Mouse (Mus musculus): ENCODE measurements around the gene 4930402H24Rik. TPM values are rescaled to one million over a fixed set of nuclear protein-coding genes. Genes with fewer than 3 reads are reported as not detected.

4930402H24Rik gene
- total and polyA plus RNA-seq, 3 experiments = 6.1 to 6.2 TPM; not detected in 1

GRCm38 (mm10) chr2:130897856-130898255 lies 8.3 kb downstream of the 4930402H24Rik start:
- H3K9ac ChIP-seq (ENCODE audit: control insufficient read depth, low read depth, low read length, poor library complexity, severe bottlenecking) = no peak overlapping the region
- no peaks in the 10 kb centered on the region for H3K9me3 ChIP-seq (replicated peaks; ENCODE audit: insufficient read depth, low read length)
- H3K36me3 ChIP-seq (ENCODE audit: control insufficient read depth in 1 of 2, insufficient read depth in 2 of 2, low read length in 2 of 2) = no peaks in the 10 kb centered on the region
- H3K27me3 ChIP-seq (ENCODE audit: control insufficient read depth in 1 of 2, insufficient read depth in 2 of 2, low read length in 2 of 2) = no peaks in the 10 kb centered on the region
- TF ChIP-seq TBP (IDR thresholded peaks at IDR 0.05; ENCODE audit: low read depth, low read length) = no peak
- no peak for TF ChIP-seq E2F4 (IDR thresholded peaks at IDR 0.05; ENCODE audit: borderline replicate concordance, low read depth, low read length)
- no peak for TF ChIP-seq MXI1 (IDR thresholded peaks at IDR 0.05; ENCODE audit: low read depth, low read length)
- no peak for TF ChIP-seq ELF1 (IDR thresholded peaks at IDR 0.05; ENCODE audit: low read depth, low read length)
- no peak for TF ChIP-seq RCOR1 (IDR thresholded peaks at IDR 0.05; ENCODE audit: low read depth, low read length)
- no peak for TF ChIP-seq TCF12 (IDR thresholded peaks at IDR 0.05; ENCODE audit: low read depth, low read length)
- TF ChIP-seq NELFE (IDR thresholded peaks at IDR 0.05; ENCODE audit: low read depth, low read length) = no peak
- TF ChIP-seq HCFC1 (IDR thresholded peaks at IDR 0.05; ENCODE audit: low read depth, low read length) = no peak
- no peak for TF ChIP-seq RAD21 (IDR thresholded peaks at IDR 0.05; ENCODE audit: low read depth, low read length)
- TF ChIP-seq POLR2AphosphoS5 (IDR thresholded peaks at IDR 0.05; ENCODE audit: borderline replicate concordance, low read depth, low read length) = no peak
- no peak for TF ChIP-seq MAFK (IDR thresholded peaks at IDR 0.05; ENCODE audit: borderline replicate concordance, low read depth, low read length)
- no peak for TF ChIP-seq EP300 (IDR thresholded peaks at IDR 0.05; ENCODE audit: low read depth in 1 of 2, low read length in 2 of 2)
- TF ChIP-seq SIN3A (IDR thresholded peaks at IDR 0.05; ENCODE audit: low read length) = no peak
- TF ChIP-seq ETS1 (IDR thresholded peaks at IDR 0.05; ENCODE audit: low read depth, low read length) = no peak
- no peak for TF ChIP-seq NRF1 (IDR thresholded peaks at IDR 0.05; ENCODE audit: insufficient read depth, low read depth, low read length, poor library complexity, severe bottlenecking)
- TF ChIP-seq MYC (IDR thresholded peaks at IDR 0.05; ENCODE audit: low read depth, low read length) = no peak
- TF ChIP-seq USF1 (IDR thresholded peaks at IDR 0.05; ENCODE audit: low read depth, low read length) = no peak
- DNase-seq (ENCODE audit: low read depth, low spot score) = no peak
- no peaks in the 10 kb centered on the region for H3K4me1 ChIP-seq (ENCODE audit: control insufficient read depth in 1 of 2, insufficient read depth in 2 of 2, low read length in 2 of 2)
- no peak overlapping the region for H3K27ac ChIP-seq (ENCODE audit: control insufficient read depth, low read depth, low read length)
- H3K79me2 ChIP-seq (ENCODE audit: control insufficient read depth, insufficient read depth, low read length, poor library complexity) = no peaks in the 10 kb centered on the region
- no peak overlapping the region for H3K4me3 ChIP-seq (ENCODE audit: control insufficient read depth in 1 of 2, insufficient read depth in 1 of 2, low read depth in 2 of 2, low read length in 2 of 2)

- H3K9ac ChIP-seq (ENCODE audit: control insufficient read depth, low read depth, low read length, poor library complexity, severe bottlenecking) = no peak overlapping the region
- H3K79me2 ChIP-seq (ENCODE audit: control insufficient read depth, insufficient read depth, low read length, poor library complexity) = no peaks in the 10 kb centered on the region
- no peaks in the 10 kb centered on the region for H3K36me3 ChIP-seq (ENCODE audit: control insufficient read depth in 1 of 2, insufficient read depth in 2 of 2, low read length in 2 of 2)
- no peaks in the 10 kb centered on the region for H3K27me3 ChIP-seq (ENCODE audit: control insufficient read depth in 1 of 2, insufficient read depth in 2 of 2, low read length in 2 of 2)
- TF ChIP-seq CTCF (IDR thresholded peaks at IDR 0.05 in 2 of 3, conservative IDR thresholded peaks at IDR 0.05 in 1 of 3; ENCODE audit: control insufficient read depth in 1 of 3, insufficient read depth in 1 of 3, low read depth in 2 of 3, low read length in 3 of 3, poor library complexity in 1 of 3, severe bottlenecking in 1 of 3) (no peak), MYB (IDR thresholded peaks at IDR 0.05; ENCODE audit: low read depth, low read length) (no peak), EP300 (IDR thresholded peaks at IDR 0.05; ENCODE audit: low read depth in 1 of 2, low read length in 2 of 2) (no peak), MYC (IDR thresholded peaks at IDR 0.05; ENCODE audit: low read depth, low read length) (no peak), POLR2AphosphoS5 (IDR thresholded peaks at IDR 0.05; ENCODE audit: borderline replicate concordance, low read depth, low read length) (no peak), ETS1 (IDR thresholded peaks at IDR 0.05; ENCODE audit: low read depth, low read length) (no peak), MAX (IDR thresholded peaks at IDR 0.05; ENCODE audit: low read length) (no peak), SMC3 (IDR thresholded peaks at IDR 0.05; ENCODE audit: low read depth, low read length) (no peak), CHD2 (IDR thresholded peaks at IDR 0.05; ENCODE audit: low read length) (no peak), JUND (IDR thresholded peaks at IDR 0.05; ENCODE audit: low read depth, low read length) (no peak), GABPA (IDR thresholded peaks at IDR 0.05; ENCODE audit: low read depth, low read length) (no peak), ZNF384 (IDR thresholded peaks at IDR 0.05; ENCODE audit: low read depth, low read length) (no peak), CHD1 (IDR thresholded peaks at IDR 0.05; ENCODE audit: low read depth, low read length) (no peak), BHLHE40 (IDR thresholded peaks at IDR 0.05; ENCODE audit: borderline replicate concordance, low read depth, low read length) (no peak), USF1 (IDR thresholded peaks at IDR 0.05; ENCODE audit: low read depth, low read length) (no peak), MAFK (IDR thresholded peaks at IDR 0.05; ENCODE audit: borderline replicate concordance, low read depth, low read length) (no peak), NELFE (IDR thresholded peaks at IDR 0.05; ENCODE audit: low read depth, low read length) (no peak), TAL1 (IDR thresholded peaks at IDR 0.05; ENCODE audit: low read length) (no peak), POLR2AphosphoS2 (IDR thresholded peaks at IDR 0.05; ENCODE audit: low read length) (no peak), E2F4 (IDR thresholded peaks at IDR 0.05; ENCODE audit: borderline replicate concordance, low read depth, low read length) (no peak)
- H3K27ac ChIP-seq (ENCODE audit: control insufficient read depth, low read depth, low read length) = no peak overlapping the region
- no peaks in the 10 kb centered on the region for H3K4me1 ChIP-seq (ENCODE audit: control insufficient read depth in 1 of 2, insufficient read depth in 2 of 2, low read length in 2 of 2)
- H3K4me3 ChIP-seq (ENCODE audit: control insufficient read depth in 1 of 2, insufficient read depth in 1 of 2, low read depth in 2 of 2, low read length in 2 of 2) = no peak overlapping the region
- no peak for DNase-seq (ENCODE audit: low read depth, low spot score)
- H3K9me3 ChIP-seq (replicated peaks; ENCODE audit: insufficient read depth, low read length) = no peaks in the 10 kb centered on the region
Observed at GRCm38 (mm10) chr2:130896944-130897343, 9.3 kb downstream of the 4930402H24Rik start.
